Mouse (Mus musculus): ENCODE data around the gene Lsamp. TPM values are rescaled to one million over a fixed set of nuclear protein-coding genes. Genes with fewer than 3 reads are reported as not detected.

Gene Lsamp
- polyA plus RNA-seq, 2 experiments from 2014 or later = not detected

GRCm38 (mm10) chr16:42097510-42097909 is 2113.3 kb downstream of the Lsamp start:
- no peak for ATAC-seq

- no peak for ATAC-seq
These were observed 2118.0 kb downstream of the Lsamp start for GRCm38 (mm10) chr16:42102186-42102585.

- no peak for ATAC-seq
These were observed 2118.5 kb downstream of the Lsamp start for GRCm38 (mm10) chr16:42102635-42103034.

GRCm38 (mm10) chr16:42112251-42112650 is 2128.1 kb downstream of the Lsamp start:
- no peak for ATAC-seq

- no peak for ATAC-seq
These were observed 2129.1 kb downstream of the Lsamp start for GRCm38 (mm10) chr16:42113246-42113645.

GRCm38 (mm10) chr16:42121788-42122187 is 2137.6 kb downstream of the Lsamp start:
- ATAC-seq = no peak

GRCm38 (mm10) chr16:42123826-42124225 is 2139.7 kb downstream of the Lsamp start:
- no peak for ATAC-seq

- ATAC-seq = no peak
These were observed 2141.9 kb downstream of the Lsamp start for GRCm38 (mm10) chr16:42126061-42126460.

GRCm38 (mm10) chr16:42147164-42147563 is 2163.0 kb downstream of the Lsamp start:
- no peak for ATAC-seq

GRCm38 (mm10) chr16:42149216-42149942 is 2165.2 kb downstream of the Lsamp start:
- ATAC-seq = no peak

GRCm38 (mm10) chr16:42152640-42153039 is 2168.5 kb downstream of the Lsamp start:
- no peak for ATAC-seq

- ATAC-seq = no peak
These were observed 2173.7 kb downstream of the Lsamp start for GRCm38 (mm10) chr16:42157816-42158215.

- peak; percentile 90 for ATAC-seq
These were observed 2180.8 kb downstream of the Lsamp start for GRCm38 (mm10) chr16:42164941-42165340.

- ATAC-seq = no peak
These were observed 2184.1 kb downstream of the Lsamp start for GRCm38 (mm10) chr16:42168292-42168691.

- ATAC-seq = peak; percentile 76
These were observed 2185.4 kb downstream of the Lsamp start for GRCm38 (mm10) chr16:42169447-42170140.

- peak; percentile 87 for ATAC-seq
These were observed 2188.3 kb downstream of the Lsamp start for GRCm38 (mm10) chr16:42172476-42172875.

GRCm38 (mm10) chr16:42178866-42179265 is 2194.7 kb downstream of the Lsamp start:
- ATAC-seq = no peak

GRCm38 (mm10) chr16:42180025-42180424 is 2195.9 kb downstream of the Lsamp start:
- no peak for ATAC-seq

- no peak for ATAC-seq
These were observed 2196.3 kb downstream of the Lsamp start for GRCm38 (mm10) chr16:42180473-42180872.

GRCm38 (mm10) chr16:42189431-42190081 is 2205.4 kb downstream of the Lsamp start:
- peak; percentile 24 for ATAC-seq

- peak; percentile 95 for ATAC-seq
These were observed 2206.2 kb downstream of the Lsamp start for GRCm38 (mm10) chr16:42190114-42191045.

All from CD4-positive, CD25-positive, alpha-beta regulatory T cell, adult 4 months (primary cell).